Comparison of ENCODE assay signal across 8 mouse cellular contexts in the genomic region with DNA sequence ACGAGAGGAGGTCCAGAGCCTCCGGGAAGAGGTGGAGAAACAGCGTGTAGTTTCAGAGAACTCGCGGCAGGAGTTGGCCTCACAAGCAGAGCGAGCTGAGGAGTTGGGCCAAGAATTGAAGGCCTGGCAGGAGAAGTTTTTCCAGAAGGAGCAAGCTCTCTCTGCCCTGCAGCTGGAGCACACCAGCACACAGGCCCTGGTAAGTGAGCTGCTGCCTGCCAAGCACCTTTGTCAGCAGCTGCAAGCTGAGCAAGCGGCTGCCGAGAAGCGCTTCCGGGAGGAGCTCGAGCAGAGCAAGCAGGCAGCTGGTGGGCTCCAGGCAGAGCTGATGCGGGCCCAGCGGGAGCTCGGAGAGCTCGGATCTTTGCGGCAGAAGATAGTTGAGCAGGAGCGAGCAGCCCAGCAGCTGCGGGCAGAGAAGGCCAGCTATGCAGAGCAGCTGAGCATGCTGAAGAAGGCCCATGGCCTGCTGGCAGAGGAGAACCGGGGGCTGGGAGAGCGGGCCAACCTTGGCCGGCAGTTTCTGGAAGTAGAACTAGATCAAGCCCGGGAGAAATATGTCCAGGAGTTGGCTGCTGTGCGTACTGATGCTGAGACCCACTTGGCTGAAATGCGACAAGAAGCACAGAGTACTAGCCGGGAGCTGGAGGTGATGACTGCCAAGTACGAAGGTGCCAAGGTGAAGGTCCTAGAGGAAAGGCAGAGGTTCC. TPM values are rescaled to one million over a fixed set of nuclear protein-coding genes. Genes with fewer than 3 reads are reported as not detected.
DNase-seq lines count a peak whose midpoint lies in the region; ATAC-seq lines count a peak whose summit lies in the region.

No protein-coding gene starts in this region.

- peaks cover 68% of the 10 kb centered on the region for H3K36me3 ChIP-seq in midbrain, embryonic 15.5 days (replicated peaks)
- peaks cover 51% of the 10 kb centered on the region for H3K36me3 ChIP-seq in midbrain, embryonic 11.5 days (ENCODE audit: control insufficient read depth, insufficient read depth, low read length)
- peaks cover 89% of the 10 kb centered on the region for H3K36me3 ChIP-seq in neural tube, embryonic 15.5 days
- H3K36me3 ChIP-seq in hindbrain, embryonic 12.5 days, result peaks cover 97% of the 10 kb centered on the region
- H3K36me3 ChIP-seq in midbrain, embryonic 16.5 days (ENCODE audit: control insufficient read depth, insufficient read depth, low read length), result peaks cover 60% of the 10 kb centered on the region

- H3K27me3 ChIP-seq in midbrain, embryonic 15.5 days (replicated peaks), result no peaks in the 10 kb centered on the region
- H3K27me3 ChIP-seq in midbrain, embryonic 11.5 days (ENCODE audit: control insufficient read depth, insufficient read depth, low read length), result no peaks in the 10 kb centered on the region
- H3K27me3 ChIP-seq in neural tube, embryonic 15.5 days (replicated peaks), result no peaks in the 10 kb centered on the region
- H3K27me3 ChIP-seq in hindbrain, embryonic 12.5 days, result no peaks in the 10 kb centered on the region
- no peaks in the 10 kb centered on the region for H3K27me3 ChIP-seq in midbrain, embryonic 16.5 days (ENCODE audit: control insufficient read depth, insufficient read depth, low read depth, low read length)

- WGBS in midbrain, embryonic 15.5 days, result 84% methylated on average over 26 of the region's 26 CpGs
- WGBS in midbrain, embryonic 11.5 days, result 92% methylated on average over 26 of the region's 26 CpGs
- 85% methylated on average over 26 of the region's 26 CpGs for WGBS in neural tube, embryonic 15.5 days
- WGBS in hindbrain, embryonic 12.5 days, result 90% methylated on average over 26 of the region's 26 CpGs
- WGBS in midbrain, embryonic 16.5 days, result 86% methylated on average over 26 of the region's 26 CpGs

- intact Hi-C loops in gastrocnemius, postnatal 14 days (cut with DNase I; ENCODE audit: low total_unique reads), result no loop called here

- H3K27ac ChIP-seq in midbrain, embryonic 15.5 days, result no peak overlapping the region
- H3K27ac ChIP-seq in midbrain, embryonic 11.5 days (ENCODE audit: low read depth, low read length), result no peak overlapping the region
- peak overlapping the region; percentile 45 for H3K27ac ChIP-seq in neural tube, embryonic 15.5 days (replicated peaks)
- H3K27ac ChIP-seq in hindbrain, embryonic 12.5 days, result no peak overlapping the region
- H3K27ac ChIP-seq in midbrain, embryonic 16.5 days (ENCODE audit: low read length), result no peak overlapping the region

- no peak overlapping the region for H3K9ac ChIP-seq in midbrain, embryonic 15.5 days
- H3K9ac ChIP-seq in midbrain, embryonic 11.5 days (ENCODE audit: low read length), result no peak overlapping the region
- H3K9ac ChIP-seq in neural tube, embryonic 15.5 days (replicated peaks), result no peak overlapping the region
- H3K9ac ChIP-seq in hindbrain, embryonic 12.5 days, result no peak overlapping the region
- H3K9ac ChIP-seq in midbrain, embryonic 16.5 days (ENCODE audit: low read depth, low read length), result no peak overlapping the region

- no peak overlapping the region for H3K4me3 ChIP-seq in midbrain, embryonic 15.5 days
- H3K4me3 ChIP-seq in midbrain, embryonic 11.5 days (ENCODE audit: low read depth, low read length), result no peak overlapping the region
- no peak overlapping the region for H3K4me3 ChIP-seq in neural tube, embryonic 15.5 days (replicated peaks)
- H3K4me3 ChIP-seq in hindbrain, embryonic 12.5 days, result no peak overlapping the region
- no peak overlapping the region for H3K4me3 ChIP-seq in midbrain, embryonic 16.5 days (ENCODE audit: low read depth, low read length)

- no peaks in the 10 kb centered on the region for H3K4me1 ChIP-seq in midbrain, embryonic 15.5 days
- no peaks in the 10 kb centered on the region for H3K4me1 ChIP-seq in midbrain, embryonic 11.5 days (ENCODE audit: control insufficient read depth, insufficient read depth, low read length)
- H3K4me1 ChIP-seq in neural tube, embryonic 15.5 days, result peaks cover 14% of the 10 kb centered on the region; the same call in 1 of the 2 replicates
- no peaks in the 10 kb centered on the region for H3K4me1 ChIP-seq in hindbrain, embryonic 12.5 days
- H3K4me1 ChIP-seq in midbrain, embryonic 16.5 days (ENCODE audit: control insufficient read depth, insufficient read depth, low read length), result no peaks in the 10 kb centered on the region

- no peak for ATAC-seq in cerebellum, adult (ENCODE audit: insufficient number of reproducible peaks, low FRiP score, low TSS enrichment)
- 0 out of 2 replicates have a peak, but pooled peaks have one; percentile 26 for ATAC-seq in midbrain, embryonic 15.5 days (replicated peaks)
- ATAC-seq in midbrain, embryonic 11.5 days (ENCODE audit: low FRiP score), result no peak
- ATAC-seq in neural tube, embryonic 15.5 days (ENCODE audit: low FRiP score), result no peak
- no peak for ATAC-seq in hindbrain, embryonic 12.5 days (ENCODE audit: low FRiP score)
- no peak for ATAC-seq in midbrain, embryonic 16.5 days

- no peak overlapping the region for H3K4me2 ChIP-seq in midbrain, embryonic 15.5 days
- H3K4me2 ChIP-seq in midbrain, embryonic 11.5 days, result no peak overlapping the region
- no peak overlapping the region for H3K4me2 ChIP-seq in neural tube, embryonic 15.5 days
- H3K4me2 ChIP-seq in hindbrain, embryonic 12.5 days (replicated peaks), result no peak overlapping the region
- no peak overlapping the region for H3K4me2 ChIP-seq in midbrain, embryonic 16.5 days (ENCODE audit: low read length)

- peak; percentile 39 for DNase-seq in cerebellum, adult 11 months
- no peak for DNase-seq in midbrain, embryonic 11.5 days (ENCODE audit: low spot score, missing footprints)
- peak; percentile 83 for DNase-seq in gastrocnemius, postnatal 14 days

- H3K9me3 ChIP-seq in midbrain, embryonic 15.5 days, result no peaks in the 10 kb centered on the region
- no peaks in the 10 kb centered on the region for H3K9me3 ChIP-seq in midbrain, embryonic 11.5 days (ENCODE audit: control insufficient read depth, low read length)
- H3K9me3 ChIP-seq in neural tube, embryonic 15.5 days (replicated peaks), result no peaks in the 10 kb centered on the region
- H3K9me3 ChIP-seq in hindbrain, embryonic 12.5 days (replicated peaks), result no peaks in the 10 kb centered on the region
- no peaks in the 10 kb centered on the region for H3K9me3 ChIP-seq in midbrain, embryonic 16.5 days (replicated peaks; ENCODE audit: control insufficient read depth, low read length, poor library complexity, severe bottlenecking)

RNA-seq across cellular contexts. Expression of a gene that starts 17.4 kb away (rescaled TPM):
- 4.6 and 6.3 TPM in 2 replicates for polyA plus RNA-seq in midbrain, embryonic 15.5 days (2015; fragmentation: Nextera tagmentation; extraction: Ambion mirVana)
- polyA plus RNA-seq in midbrain, embryonic 11.5 days (2014; fragmentation: Nextera tagmentation; extraction: Ambion mirVana), result 2.3 and 3.4 TPM in 2 replicates
- 1 to 10 TPM; 1.1 to 1.4 TPM for total RNA-seq in gastrocnemius, postnatal 14 days (2021)
- polyA plus RNA-seq in neural tube, embryonic 15.5 days (2015; fragmentation: Nextera tagmentation; extraction: Ambion mirVana), result 3.8 and 5.1 TPM in 2 replicates
- polyA plus RNA-seq in hindbrain, embryonic 12.5 days (2016; fragmentation: Nextera tagmentation; extraction: Ambion mirVana), result 3.9 and 5.4 TPM in 2 replicates
- 4.1 and 4.9 TPM in 2 replicates for polyA plus RNA-seq in midbrain, embryonic 16.5 days (2015; fragmentation: Nextera tagmentation; extraction: Ambion mirVana)
